In genomic region chr10:77251223-77251783, GRCm38 (mm10) we compare ENCODE assay signal across 9 mouse cellular contexts. TPM values are rescaled to one million over a fixed set of nuclear protein-coding genes. Genes with fewer than 3 reads are reported as not detected.
DNase-seq lines count a peak whose midpoint lies in the region; ATAC-seq and TF ChIP-seq lines count a peak whose summit lies in the region.
"Had no signal": no experiment of that assay in that cellular context is flagged by ENCODE, and none has a peak within 500 bp of the region (broad histone marks: within the 10 kb centered on the region; RNA-seq: fewer than 3 reads in every experiment).

No protein-coding gene starts in this region.

- H3K36me3 ChIP-seq in hindbrain, embryonic 10.5 days = no peaks in the 10 kb centered on the region
- H3K36me3 ChIP-seq in hindbrain, embryonic 14.5 days (replicated peaks; ENCODE audit: control insufficient read depth, insufficient read depth) = no peaks in the 10 kb centered on the region
- H3K36me3 ChIP-seq in kidney, embryonic 15.5 days = no peaks in the 10 kb centered on the region
- no peaks in the 10 kb centered on the region for H3K36me3 ChIP-seq in midbrain, postnatal 0 days (ENCODE audit: insufficient read depth, low read length)
- H3K36me3 ChIP-seq: G1E had no signal

- H3K4me1 ChIP-seq in hindbrain, embryonic 10.5 days (replicated peaks) = peaks cover 43% of the 10 kb centered on the region
- H3K4me1 ChIP-seq in hindbrain, embryonic 14.5 days (replicated peaks; ENCODE audit: control insufficient read depth, insufficient read depth, low read length) = 0 out of 2 replicates have a peak, but pooled peaks cover 11% of the 10 kb centered on the region
- peaks cover 65% of the 10 kb centered on the region for H3K4me1 ChIP-seq in kidney, embryonic 15.5 days
- no peaks in the 10 kb centered on the region for H3K4me1 ChIP-seq in midbrain, postnatal 0 days (ENCODE audit: insufficient read depth, low read length)

- no peak overlapping the region for H3K4me3 ChIP-seq in hindbrain, embryonic 10.5 days
- no peak overlapping the region for H3K4me3 ChIP-seq in hindbrain, embryonic 14.5 days (replicated peaks; ENCODE audit: low read length)
- H3K4me3 ChIP-seq in kidney, embryonic 15.5 days (replicated peaks) = 0 out of 2 replicates have a peak overlapping the region, but pooled peaks have one; percentile 6
- no peak overlapping the region for H3K4me3 ChIP-seq in midbrain, postnatal 0 days (ENCODE audit: low read depth, low read length)

- peak overlapping the region; percentile 82; the same call in 1 of the 2 replicates for H3K27ac ChIP-seq in hindbrain, embryonic 10.5 days
- no peak overlapping the region for H3K27ac ChIP-seq in hindbrain, embryonic 14.5 days
- H3K27ac ChIP-seq in kidney, embryonic 15.5 days = peak overlapping the region; percentile 69
- no peak overlapping the region for H3K27ac ChIP-seq in midbrain, postnatal 0 days (ENCODE audit: low read depth, low read length)

- no peak overlapping the region; the same call in 1 of the 2 replicates for H3K4me2 ChIP-seq in hindbrain, embryonic 14.5 days (replicated peaks)
- H3K4me2 ChIP-seq in kidney, embryonic 15.5 days = peak overlapping the region; percentile 36
- no peak overlapping the region for H3K4me2 ChIP-seq in midbrain, postnatal 0 days (ENCODE audit: low read depth, low read length, poor library complexity, severe bottlenecking)

- no peak overlapping the region for H3K9ac ChIP-seq in hindbrain, embryonic 14.5 days
- H3K9ac ChIP-seq in kidney, embryonic 15.5 days = 0 out of 2 replicates have a peak overlapping the region, but pooled peaks have one; percentile 8
- no peak overlapping the region for H3K9ac ChIP-seq in midbrain, postnatal 0 days (replicated peaks; ENCODE audit: low read length, poor library complexity, severe bottlenecking)

- no peak for DNase-seq in hindbrain, embryonic 10.5 days (ENCODE audit: low spot score)
- no peak for DNase-seq in hindbrain, embryonic 14.5 days (ENCODE audit: low spot score)
- peak; percentile 92 for DNase-seq in NIH3T3 (ENCODE audit: low read depth)
- peak; percentile 63 to 72 for DNase-seq in cerebellum, postnatal 14 days
- peak; percentile 40 for DNase-seq in midbrain, postnatal 0 days (ENCODE audit: low spot score)
- DNase-seq in layer of hippocampus, adult 9-11 months = no peak
- DNase-seq in frontal cortex, postnatal 10 days (ENCODE audit: low spot score in 2 of 2) = no peak

- TF ChIP-seq CTCF in midbrain, postnatal 0 days (IDR thresholded peaks at IDR 0.05) = peak; percentile 45

- H3K9me3 ChIP-seq in hindbrain, embryonic 10.5 days = no peaks in the 10 kb centered on the region
- no peaks in the 10 kb centered on the region for H3K9me3 ChIP-seq in hindbrain, embryonic 14.5 days (ENCODE audit: control insufficient read depth, low read length)
- no peaks in the 10 kb centered on the region for H3K9me3 ChIP-seq in kidney, embryonic 15.5 days (replicated peaks)
- no peaks in the 10 kb centered on the region for H3K9me3 ChIP-seq in midbrain, postnatal 0 days (ENCODE audit: low read length)
- H3K9me3 ChIP-seq: G1E had no signal

- ATAC-seq in hindbrain, embryonic 14.5 days (ENCODE audit: low FRiP score) = no peak
- ATAC-seq in kidney, embryonic 15.5 days (replicated peaks; ENCODE audit: low FRiP score) = 0 out of 2 replicates have a peak, but pooled peaks have one; percentile 3
- no peak for ATAC-seq in midbrain, postnatal 0 days (ENCODE audit: low FRiP score)

- 66% methylated on average over 18 of the region's 18 CpGs for WGBS in hindbrain, embryonic 10.5 days
- WGBS in hindbrain, embryonic 14.5 days = 67% methylated on average over 18 of the region's 18 CpGs
- WGBS in kidney, embryonic 15.5 days = 57% methylated on average over 18 of the region's 18 CpGs
- WGBS in midbrain, postnatal 0 days = 57% methylated on average over 18 of the region's 18 CpGs

- no peaks in the 10 kb centered on the region; the same call in 1 of the 2 replicates for H3K27me3 ChIP-seq in hindbrain, embryonic 10.5 days (ENCODE audit: insufficient read depth, poor library complexity, severe bottlenecking)
- no peaks in the 10 kb centered on the region for H3K27me3 ChIP-seq in hindbrain, embryonic 14.5 days (ENCODE audit: control insufficient read depth, insufficient read depth, low read length)
- no peaks in the 10 kb centered on the region for H3K27me3 ChIP-seq in kidney, embryonic 15.5 days
- H3K27me3 ChIP-seq in midbrain, postnatal 0 days (ENCODE audit: insufficient read depth, low read length) = no peaks in the 10 kb centered on the region

RNA-seq across cellular contexts. Expression of gene Pofut2, which starts 7.7 kb away (rescaled TPM):
- 77.0 and 86.6 TPM in 2 replicates for polyA plus RNA-seq in hindbrain, embryonic 10.5 days (2016; fragmentation: Nextera tagmentation; extraction: Ambion mirVana)
- polyA plus RNA-seq in hindbrain, embryonic 14.5 days (2014; fragmentation: Nextera tagmentation; extraction: Ambion mirVana) = 53.2 and 53.3 TPM in 2 replicates
- polyA plus RNA-seq in kidney, embryonic 15.5 days (2015; fragmentation: Nextera tagmentation; extraction: Ambion mirVana) = 118 and 134 TPM in 2 replicates
- total RNA-seq in midbrain, postnatal 0 days (2014; rRNA removed) = 34.8 and 49.9 TPM in 2 replicates
- polyA plus RNA-seq in midbrain, postnatal 0 days (2015; fragmentation: Nextera tagmentation; extraction: Ambion mirVana) = 43.2 and 44.8 TPM in 2 replicates

Comparison
In these comparisons a context has a peak if more than half of its experiments do, and no peak if none do; other contexts are left out.
1. H3K27ac ChIP-seq: peak in hindbrain, embryonic 10.5 days (single experiment) and kidney, embryonic 15.5 days (single experiment); none in hindbrain, embryonic 14.5 days (single experiment) and midbrain, postnatal 0 days (single experiment).
2. DNase-seq: peak in NIH3T3 (single experiment), cerebellum, postnatal 14 days (2 of 2) and midbrain, postnatal 0 days (single experiment); none in hindbrain, embryonic 10.5 days (single experiment), hindbrain, embryonic 14.5 days (single experiment), layer of hippocampus, adult 9-11 months (single experiment) and frontal cortex, postnatal 10 days (0 of 2).